Mouse (Mus musculus) hindbrain, postnatal 0 days (tissue): ENCODE data around the gene Ifitm6. TPM values are rescaled to one million over a fixed set of nuclear protein-coding genes. Genes with fewer than 3 reads are reported as not detected.
A peak's percentile ranks its signal among the peaks of the same experiment; 100 is the strongest.
"Not testable (repeated sequence)": the region's sequence is repeated elsewhere in the genome, so short reads cannot be mapped to it uniquely, and the experiment has no call there.

Experiments used
- ATAC-seq: fragments of 200-750 bp; cut with Nextera tagmentation; 2 replicates; pipeline ENCODE4 v1.8.0; 2017; ENCODE audit warnings: mild to moderate bottlenecking, moderate TSS enrichment, moderate library complexity
- DNase-seq: peaks from one replicate; pipeline ENCODE4 v3.0.0-alpha.2; 2015; ENCODE audit warnings: low spot score
- H3K27ac ChIP-seq: fragments of 300-500 bp; sonication (generic); 2 replicates; pipeline ENCODE4 v1.5.1; 2014; ENCODE audit warnings: mild to moderate bottlenecking
- H3K27me3 ChIP-seq: fragments of 300-500 bp; sonication (generic); 2 replicates; pipeline ENCODE4 v1.6.1; 2014; ENCODE audit warnings: low read length, mixed read lengths; ENCODE audit not compliant: insufficient read depth
- H3K36me3 ChIP-seq: fragments of 300-500 bp; sonication (generic); 2 replicates; pipeline ENCODE4 v1.6.1; 2014; ENCODE audit warnings: low read length, mixed read lengths; ENCODE audit not compliant: insufficient read depth
- H3K4me1 ChIP-seq: fragments of 300-500 bp; sonication (generic); 2 replicates; pipeline ENCODE4 v1.6.1; 2014; ENCODE audit warnings: antibody characterized with exemption, low read length, mixed read lengths; ENCODE audit not compliant: insufficient read depth
- H3K4me2 ChIP-seq: fragments of 300-500 bp; sonication (generic); 2 replicates; pipeline ENCODE4 v1.6.1; 2014; ENCODE audit warnings: low read depth, mild to moderate bottlenecking, low read length, moderate library complexity, mixed read lengths
- H3K4me3 ChIP-seq: fragments of 300-500 bp; sonication (generic); 2 replicates; pipeline ENCODE4 v1.5.1; 2014; ENCODE audit warnings: low read length
- H3K9ac ChIP-seq: fragments of 300-500 bp; sonication (generic); replicated peaks from 2 replicates; pipeline ENCODE4 v1.6.1; 2014; ENCODE audit warnings: mild to moderate bottlenecking, low read length, moderate library complexity, mixed read lengths
- H3K9me3 ChIP-seq: fragments of 300-500 bp; sonication (generic); 2 replicates; pipeline ENCODE4 v1.6.1; 2016; ENCODE audit warnings: low read length, mixed read lengths
- CTCF ChIP-seq: IDR thresholded peaks from 2 replicates; pipeline ENCODE4 v1.5.1; 2016; ENCODE audit warnings: antibody characterized with exemption, control low read depth, low read depth
- WGBS: fragments of 180-500 bp; shearing (Covaris S2); extraction: QIAGEN DNeasy Blood & Tissue Kit; methylation state at CpG from one replicate; pipeline ENCODE4 v1.1.7; 2014; 5-methylcytosine and 5-hydroxymethylcytosine counted together
- polyA plus RNA-seq: library from polyadenylated mRNA; unstranded; fragments of >200 nt; fragmentation: Nextera tagmentation; extraction: Ambion mirVana; gene quantifications from 2 replicates; pipeline ENCODE4 v1.2.1, GENCODE M21; 2015
- total RNA-seq: library from RNA; depleted of rRNA; stranded (reverse); fragments of >200 nt; gene quantifications from 2 replicates; pipeline ENCODE4 v1.2.3, GENCODE M21; 2014

The Ifitm6 gene
- total and polyA plus RNA-seq, 2 experiments from 2014 or later = 0.37 to 0.69 TPM

DNA sequence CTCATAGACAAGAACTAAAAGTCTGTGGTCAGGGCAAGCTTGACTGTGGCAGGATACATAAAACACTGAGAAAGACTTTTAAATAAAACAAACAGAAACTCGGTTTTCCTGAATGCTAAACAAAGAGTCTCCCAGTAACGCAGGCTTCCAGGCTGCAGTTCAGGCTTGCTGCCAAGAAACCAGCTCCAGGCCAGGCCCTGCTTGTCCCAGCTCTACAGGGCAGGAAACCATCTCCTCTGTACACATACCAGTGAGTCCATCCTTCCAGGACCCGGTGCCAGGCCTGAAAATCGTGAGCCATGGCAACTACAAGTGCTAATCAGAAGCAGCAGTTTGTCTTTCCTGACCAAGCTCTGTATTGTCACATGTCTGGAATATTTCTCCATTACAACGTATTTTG, 23.9 kb upstream of the Ifitm6 start:
- Histone ChIP-seq H3K4me1 (no peaks in the 10 kb centered on the region), H3K9me3 (no peaks in the 10 kb centered on the region), H3K36me3 (no peaks in the 10 kb centered on the region), H3K27ac (peak overlapping the region; percentile 77), H3K27me3 (no peaks in the 10 kb centered on the region), H3K4me3 (no peak overlapping the region), H3K4me2 (no peak overlapping the region), H3K9ac (no peak overlapping the region)
- WGBS = 18% methylated on average over 5 of the region's 5 CpGs
- peak; percentile 78 for DNase-seq
- no peak for TF ChIP-seq CTCF
- ATAC-seq = peak; percentile 89

DNA sequence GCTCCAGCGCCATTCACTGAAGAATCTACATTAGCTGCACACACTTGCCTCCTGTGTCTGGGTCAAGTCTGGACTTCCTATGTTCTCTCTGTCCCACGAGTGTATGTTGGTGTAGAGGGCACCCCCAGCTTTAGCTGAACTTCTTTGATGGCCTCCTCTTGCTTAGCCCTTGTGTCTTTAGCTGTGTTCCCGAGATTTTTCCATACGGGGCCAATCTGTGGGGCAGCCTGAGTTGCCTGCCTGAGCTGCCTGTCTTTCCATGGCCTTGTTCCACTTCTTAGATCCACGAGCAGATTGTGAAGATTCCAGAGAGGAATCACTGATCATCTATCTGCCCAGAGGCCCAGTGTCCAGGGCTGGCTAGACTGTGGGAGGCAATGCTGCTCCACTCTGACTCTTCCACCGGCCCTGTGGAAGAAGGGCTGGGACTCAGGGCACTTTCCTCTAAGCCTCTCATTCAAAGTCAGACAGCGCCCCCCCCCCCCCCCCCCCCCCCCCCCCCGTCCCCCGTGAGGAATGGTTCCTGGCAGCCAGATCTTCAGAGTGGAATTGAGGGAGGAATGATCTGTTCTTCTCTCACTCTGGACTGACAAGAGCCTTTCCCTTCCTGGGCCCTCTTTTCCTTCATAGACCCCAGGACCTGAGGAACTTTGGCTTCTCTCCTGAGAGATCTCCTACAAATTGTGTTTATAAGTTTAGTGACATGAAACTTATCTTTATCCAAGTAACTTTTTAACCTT, 23.3 kb upstream of the Ifitm6 start:
- H3K4me1 ChIP-seq = no peaks in the 10 kb centered on the region
- TF ChIP-seq CTCF = no peak
- H3K9ac ChIP-seq = no peak overlapping the region
- no peak for DNase-seq
- WGBS = 41% methylated on average over 6 of the region's 9 CpGs
- no peaks in the 10 kb centered on the region for H3K9me3 ChIP-seq
- no peaks in the 10 kb centered on the region for H3K36me3 ChIP-seq
- H3K27ac ChIP-seq = peak overlapping the region; percentile 77
- no peaks in the 10 kb centered on the region for H3K27me3 ChIP-seq
- no peak overlapping the region for H3K4me3 ChIP-seq
- H3K4me2 ChIP-seq = 0 out of 2 replicates have a peak overlapping the region, but pooled peaks have one; percentile 7
- ATAC-seq = no peak

DNA sequence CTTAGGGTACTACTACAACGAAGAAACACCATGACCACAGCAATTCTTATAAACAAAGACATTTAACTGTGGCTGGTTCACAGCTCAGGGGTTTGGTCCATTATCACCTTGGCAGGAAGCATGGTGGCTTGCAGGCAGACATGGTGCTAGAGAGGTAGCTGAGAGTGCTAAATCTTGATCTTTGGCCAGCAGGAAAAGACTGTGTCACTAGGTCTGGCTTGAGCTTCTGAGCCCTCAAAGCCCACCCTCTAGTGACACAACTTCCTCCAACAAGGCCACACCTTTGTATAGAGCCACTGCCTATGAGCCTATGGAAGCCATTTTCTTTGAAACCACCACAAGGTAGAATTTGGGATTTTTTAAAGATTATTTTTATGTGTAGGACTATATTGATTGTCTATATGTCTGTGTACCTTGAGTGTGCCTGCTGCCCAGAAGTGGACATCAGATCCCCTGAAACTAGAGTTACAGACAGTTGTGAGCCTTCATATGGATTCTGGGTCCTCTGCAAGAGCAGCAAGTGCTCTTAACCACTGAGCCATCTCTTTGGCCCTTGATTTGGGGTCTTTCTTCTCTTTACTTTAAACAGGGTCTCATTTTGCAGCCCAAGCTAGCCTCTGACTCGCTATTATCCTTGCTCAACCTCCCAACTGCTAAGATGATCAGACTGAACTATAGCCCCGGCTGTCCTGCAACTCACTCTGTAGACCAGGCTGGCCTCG, 21.8 kb upstream of the Ifitm6 start:
- H3K27me3 ChIP-seq = no peaks in the 10 kb centered on the region
- H3K4me2 ChIP-seq = no peak overlapping the region
- no peak for DNase-seq
- 91% methylated on average over 4 of the region's 4 CpGs for WGBS
- no peaks in the 10 kb centered on the region for H3K36me3 ChIP-seq
- no peak for ATAC-seq
- no peak overlapping the region for H3K9ac ChIP-seq
- H3K4me1 ChIP-seq = no peaks in the 10 kb centered on the region
- H3K4me3 ChIP-seq = no peak overlapping the region
- TF ChIP-seq CTCF = no peak
- no peaks in the 10 kb centered on the region for H3K9me3 ChIP-seq
- no peak overlapping the region for H3K27ac ChIP-seq

DNA sequence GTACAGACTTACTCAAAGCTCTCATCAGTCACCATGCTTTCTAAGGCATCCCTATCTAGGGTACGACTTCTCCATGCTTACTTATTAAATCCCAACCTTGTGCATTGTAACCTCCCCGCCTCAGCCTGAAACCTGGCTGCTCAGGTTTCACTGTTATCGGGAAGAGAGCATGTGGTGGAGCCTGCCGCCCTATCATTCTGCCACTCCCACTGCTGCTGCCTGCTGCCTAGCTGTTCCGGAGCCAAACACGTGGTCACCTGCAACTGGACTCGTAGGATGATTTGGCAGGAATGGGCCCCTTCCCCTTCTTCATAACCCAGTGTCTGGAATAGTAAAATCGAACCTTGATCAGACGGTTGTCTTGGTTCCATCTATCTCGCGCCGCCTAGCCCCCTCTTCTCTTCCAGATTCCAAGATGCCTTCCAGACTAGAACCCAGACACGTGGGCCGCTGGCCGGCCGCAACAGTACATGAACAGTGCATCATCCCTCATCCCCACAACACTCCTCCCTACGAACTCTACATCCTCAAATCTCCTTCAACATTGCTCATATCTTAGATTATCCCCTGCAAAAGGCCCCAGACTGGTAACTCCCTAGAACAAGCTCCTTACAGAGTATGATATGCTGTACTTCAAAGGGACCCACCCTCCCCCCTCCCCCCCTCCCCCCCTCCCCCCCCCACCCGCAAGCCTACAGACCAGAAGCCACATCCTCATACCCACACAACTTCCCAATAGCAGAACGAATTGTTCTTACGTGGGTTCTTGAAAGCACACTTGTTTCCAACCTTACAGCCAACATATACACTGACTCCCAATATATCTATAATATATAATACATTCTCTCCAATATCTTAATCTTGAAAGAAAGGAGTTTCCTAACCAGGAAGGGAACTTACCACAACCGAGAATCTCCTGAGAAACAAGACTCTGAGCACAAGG, 20.6 kb upstream of the Ifitm6 start:
- Histone ChIP-seq H3K9me3 (no peaks in the 10 kb centered on the region), H3K4me1 (no peaks in the 10 kb centered on the region), H3K4me2 (no peak overlapping the region), H3K4me3 (no peak overlapping the region), H3K27me3 (no peaks in the 10 kb centered on the region), H3K27ac (no peak overlapping the region), H3K9ac (no peak overlapping the region), H3K36me3 (no peaks in the 10 kb centered on the region)
- WGBS = 82% methylated on average over 20 of the region's 21 CpGs
- no peak for TF ChIP-seq CTCF
- DNase-seq (no peak), ATAC-seq (no peak)

GRCm38 (mm10) chr7:141036624-141037023, 18.9 kb upstream of the Ifitm6 start:
- not testable (repeated sequence) for H3K4me3 ChIP-seq, H3K36me3 ChIP-seq, H3K27me3 ChIP-seq, H3K9me3 ChIP-seq, H3K9ac ChIP-seq, H3K27ac ChIP-seq, H3K4me1 ChIP-seq, DNase-seq, ATAC-seq, H3K4me2 ChIP-seq
- WGBS = 84% methylated on average over 1 of the region's 2 CpGs

DNA sequence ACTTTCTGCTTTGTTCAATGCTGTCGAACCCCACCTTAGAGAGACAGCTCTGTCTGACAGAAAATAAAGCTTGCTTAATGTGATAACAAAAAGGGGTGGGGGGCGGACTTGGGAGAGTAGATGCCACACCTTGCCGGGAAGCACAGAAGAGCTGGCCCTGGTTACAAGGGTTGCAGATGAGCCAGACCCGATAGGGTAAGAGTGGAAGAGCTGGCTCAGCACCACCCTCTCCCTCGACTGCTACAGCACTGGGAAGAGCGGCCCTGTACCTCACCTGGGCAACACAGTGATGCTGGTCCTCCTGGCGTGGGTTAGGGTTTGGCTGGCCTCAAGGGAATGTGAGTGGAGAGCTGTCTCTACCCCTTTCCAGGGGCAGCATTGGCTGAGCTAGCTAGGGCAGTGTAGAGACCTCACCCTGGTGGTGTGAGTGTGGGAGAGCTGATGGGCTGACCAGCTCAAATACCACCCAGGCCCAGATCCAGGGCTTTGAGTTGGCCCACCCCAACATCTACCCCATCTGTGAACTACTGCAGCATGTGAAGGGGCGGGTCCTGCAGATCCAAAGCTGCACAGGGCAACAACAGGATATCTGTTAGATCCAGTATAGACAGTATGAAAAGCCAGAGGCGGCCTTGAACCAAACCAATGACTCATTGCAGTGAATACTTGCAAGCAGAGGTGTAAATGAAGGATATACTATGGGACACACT, 14.9 kb upstream of the Ifitm6 start:
- WGBS = 82% methylated on average over 9 of the region's 9 CpGs
- DNase-seq = no peak
- H3K9ac ChIP-seq = no peak overlapping the region
- no peak for ATAC-seq
- H3K4me3 ChIP-seq = no peak overlapping the region
- no peak for TF ChIP-seq CTCF
- no peaks in the 10 kb centered on the region for H3K9me3 ChIP-seq
- H3K36me3 ChIP-seq = no peaks in the 10 kb centered on the region
- no peaks in the 10 kb centered on the region for H3K27me3 ChIP-seq
- H3K27ac ChIP-seq = no peak overlapping the region
- H3K4me1 ChIP-seq = no peaks in the 10 kb centered on the region
- no peak overlapping the region for H3K4me2 ChIP-seq
